Mouse (Mus musculus) erythroblast, embryonic 14.5 days (primary cell): ENCODE data around the gene Ric1.

Source experiments
- GATA1 ChIP-seq: IDR thresholded peaks from 2 replicates; pipeline ENCODE4 v1.6.1; 2012; ENCODE audit warnings: low read length, inconsistent platforms, mixed read lengths
- TAL1 ChIP-seq: IDR thresholded peaks from 3 replicates; pipeline ENCODE4 v1.6.1; 2012; ENCODE audit warnings: low read length, inconsistent platforms, mixed read lengths

- TF ChIP-seq GATA1 (no peak), TAL1 (no peak)
Observed at GRCm38 (mm10) chr19:29528568-29528967, 6.5 kb downstream of the Ric1 start.
